Mouse (Mus musculus): ENCODE measurements around the gene Smg6.

Gene Smg6

GRCm38 (mm10) chr11:75047736-75048407, 122.2 kb downstream of the Smg6 start:
- DNase-seq (ENCODE audit: low read depth, low spot score): no peak

DNA sequence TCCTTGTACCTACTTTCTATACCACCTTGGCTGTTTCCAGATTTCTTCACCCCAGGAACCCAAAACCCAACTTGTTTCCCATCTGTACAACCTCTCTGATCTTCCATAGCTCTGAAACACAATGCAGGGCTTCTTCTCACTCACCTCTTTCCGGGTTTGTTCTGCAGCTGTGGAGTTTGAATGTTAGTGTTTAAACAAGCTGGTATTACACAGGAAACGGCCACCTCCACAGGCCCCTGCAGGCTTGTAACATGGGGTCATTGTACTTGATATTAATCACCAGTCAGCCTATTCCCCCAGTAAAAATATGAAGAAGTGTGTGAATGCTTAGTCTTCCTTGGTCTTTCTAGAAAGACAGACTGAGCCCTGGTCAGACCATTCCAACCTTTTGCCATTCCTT, 123.5 kb downstream of the Smg6 start:
- no peak for DNase-seq (ENCODE audit: low read depth, low spot score)

DNA sequence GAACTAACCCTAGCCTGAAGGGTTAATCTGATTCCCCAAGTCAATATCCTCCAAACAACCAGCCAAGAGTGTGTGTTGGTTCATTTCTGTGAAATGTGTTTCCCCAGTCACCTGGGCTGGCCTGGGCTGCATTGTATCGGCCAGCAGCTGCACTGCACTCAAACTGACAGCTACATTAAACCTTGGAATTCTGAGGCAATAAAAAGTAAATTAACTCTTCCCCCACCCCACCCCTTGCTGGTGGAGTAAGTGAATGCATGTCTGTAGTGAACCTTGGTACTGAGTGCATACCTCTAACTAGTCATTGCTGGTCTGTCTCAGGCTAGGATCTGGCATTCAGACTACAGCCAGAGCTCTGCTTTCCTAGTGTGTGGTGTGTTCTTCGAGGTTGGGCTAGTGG, 124.2 kb downstream of the Smg6 start:
- no peak for DNase-seq (ENCODE audit: low read depth, low spot score)

DNA sequence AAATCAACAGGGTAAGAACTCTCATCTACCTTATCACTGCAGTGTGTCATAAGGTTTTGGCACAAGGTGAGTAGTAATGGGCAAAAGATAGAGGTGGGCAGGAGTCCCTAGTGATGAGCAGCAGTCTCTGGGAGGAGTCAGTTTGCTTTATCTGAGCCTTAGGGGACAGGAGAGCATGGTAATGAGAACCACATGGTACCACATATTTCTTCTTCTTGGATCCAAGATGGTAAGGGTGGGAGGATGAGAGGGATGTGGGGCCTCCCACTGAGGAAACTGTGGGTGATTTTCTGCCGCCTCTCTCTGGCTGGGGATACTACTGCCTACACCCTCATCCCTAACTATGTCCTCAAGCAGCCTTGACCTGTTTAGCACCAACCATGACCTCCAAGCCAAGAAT, 125.6 kb downstream of the Smg6 start:
- DNase-seq (ENCODE audit: low read depth, low spot score): no peak

GRCm38 (mm10) chr11:75051712-75052550, 126.3 kb downstream of the Smg6 start:
- DNase-seq (ENCODE audit: low read depth, low spot score): no peak

DNA sequence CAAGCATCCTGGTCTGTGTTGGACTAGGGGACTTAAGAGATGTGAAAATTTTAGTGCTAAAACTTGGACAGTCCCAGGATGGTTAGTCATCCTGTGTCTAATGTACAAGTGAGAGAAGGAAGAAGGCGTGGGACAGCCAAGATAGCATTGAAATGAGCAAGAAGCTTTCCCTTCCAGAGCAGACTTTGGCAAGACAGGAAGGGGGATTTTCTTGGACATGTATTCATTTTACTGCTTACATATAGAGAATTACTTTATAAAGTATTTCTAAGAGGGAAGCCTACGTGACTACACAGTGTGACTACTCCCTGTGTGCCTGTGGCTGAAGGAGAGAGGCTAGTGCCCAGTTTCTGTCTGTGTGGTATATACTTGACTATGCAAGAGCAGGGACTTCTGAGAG, 127.4 kb downstream of the Smg6 start:
- DNase-seq (ENCODE audit: low read depth, low spot score): peak; percentile 26

DNA sequence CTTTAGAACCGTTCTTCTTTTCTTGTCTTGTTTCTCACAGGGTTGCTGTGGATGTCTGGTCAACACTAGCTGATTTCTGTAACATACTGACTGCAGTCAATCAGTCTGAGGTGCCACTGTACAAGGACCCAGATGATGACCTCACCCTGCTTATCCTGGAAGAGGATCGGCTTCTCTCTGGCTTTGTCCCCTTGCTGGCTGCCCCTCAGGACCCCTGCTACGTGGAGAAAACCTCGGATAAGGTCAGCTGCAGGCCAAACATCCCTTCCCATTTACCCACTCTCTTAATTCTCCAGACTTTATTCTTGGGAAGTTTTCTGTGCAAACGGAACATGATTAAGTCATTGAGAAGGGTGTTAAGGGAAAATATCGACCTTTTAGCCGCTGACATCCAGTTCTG, 128.1 kb downstream of the Smg6 start:
- no peak for DNase-seq (ENCODE audit: low read depth, low spot score)

GRCm38 (mm10) chr11:75054184-75054877, 128.7 kb downstream of the Smg6 start:
- peak; percentile 63 for DNase-seq (ENCODE audit: low read depth, low spot score)

GRCm38 (mm10) chr11:75054878-75055214, 129.2 kb downstream of the Smg6 start:
- no peak for DNase-seq (ENCODE audit: low read depth, low spot score)

- no peak for DNase-seq (ENCODE audit: low read depth, low spot score)
Observed at GRCm38 (mm10) chr11:75062650-75063049, 137.0 kb downstream of the Smg6 start.

GRCm38 (mm10) chr11:75064266-75064665, 138.6 kb downstream of the Smg6 start:
- no peak for DNase-seq (ENCODE audit: low read depth, low spot score)

DNA sequence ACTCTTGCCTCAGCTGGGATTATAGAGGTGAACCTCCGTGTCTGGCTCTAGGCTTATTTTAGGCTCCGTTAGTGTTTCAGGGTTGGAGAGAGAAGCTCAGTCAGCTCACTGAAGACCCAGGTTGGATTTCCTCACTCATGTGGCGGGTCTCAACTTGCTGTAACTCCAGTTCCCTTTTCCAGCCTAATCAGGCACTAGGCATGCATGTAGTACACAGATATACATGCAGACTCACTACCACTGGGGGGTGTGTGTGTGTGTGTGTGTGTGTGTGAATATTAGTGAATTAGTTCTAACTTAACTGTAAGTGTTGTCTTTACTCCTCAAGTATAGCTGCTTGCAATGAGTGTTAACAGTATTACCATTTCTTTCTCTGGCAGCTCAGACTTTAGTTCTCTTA, 145.7 kb downstream of the Smg6 start:
- DNase-seq (ENCODE audit: low read depth, low spot score): no peak

GRCm38 (mm10) chr11:75072932-75073625, 147.5 kb downstream of the Smg6 start:
- no peak for DNase-seq (ENCODE audit: low read depth, low spot score)

DNA sequence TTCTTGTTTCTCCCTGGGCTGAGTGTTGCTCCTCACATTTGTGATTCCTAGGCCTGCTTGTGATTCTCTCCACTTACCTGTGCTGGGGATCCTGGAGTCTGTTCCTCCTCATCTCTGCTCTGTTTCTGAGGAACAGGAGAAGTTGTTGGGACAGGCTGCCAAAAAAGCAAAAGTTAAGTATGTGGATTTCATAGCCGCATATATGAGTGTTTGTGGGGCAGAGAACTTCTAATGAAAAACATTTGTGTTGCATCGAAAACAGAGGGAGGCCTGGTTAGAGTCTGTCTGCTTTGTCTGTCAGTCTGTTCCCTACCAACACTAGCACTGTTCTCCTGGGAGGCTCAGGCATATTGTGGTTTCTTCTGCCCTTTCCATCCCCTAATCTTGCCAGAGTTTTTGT, 148.1 kb downstream of the Smg6 start:
- DNase-seq (ENCODE audit: low read depth, low spot score): no peak

DNA sequence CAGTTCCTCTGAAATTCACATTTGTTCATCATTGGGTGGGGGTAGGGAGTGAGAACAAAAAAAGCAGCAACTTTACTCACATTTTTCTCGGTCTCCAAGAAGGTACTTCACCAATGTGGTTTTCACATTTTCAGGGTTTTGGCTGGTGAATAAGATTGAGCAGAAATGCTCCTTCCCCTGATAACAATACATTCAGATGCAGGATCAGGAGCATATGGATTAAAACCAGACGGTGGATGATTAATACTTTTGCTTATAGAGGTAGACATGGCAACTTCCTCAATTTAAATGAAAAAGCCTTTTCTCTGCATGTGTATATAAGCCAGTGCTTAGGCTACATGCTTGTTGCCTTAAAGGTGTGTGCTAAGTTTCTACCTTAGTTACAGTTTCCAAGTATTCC, 148.9 kb downstream of the Smg6 start:
- no peak for DNase-seq (ENCODE audit: low read depth, low spot score)

DNA sequence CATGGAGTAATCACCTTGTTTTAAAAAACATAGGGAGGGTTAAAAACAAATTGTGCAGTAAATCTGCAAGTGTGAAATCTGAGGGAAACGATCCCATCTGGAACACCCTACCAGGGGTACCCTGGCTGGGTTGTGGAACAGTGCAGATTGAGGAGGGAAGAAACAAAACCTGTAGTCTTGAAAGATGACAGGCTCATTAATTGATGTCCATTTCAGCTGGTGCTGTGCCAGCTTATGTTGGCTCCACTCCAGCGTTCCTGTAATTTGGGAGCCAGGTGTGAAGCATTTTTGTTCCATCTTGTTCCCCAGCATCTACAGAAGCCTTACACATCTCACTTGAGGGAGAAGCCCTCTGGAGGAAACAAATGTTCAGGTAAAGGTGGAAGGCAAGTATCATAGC, 153.0 kb downstream of the Smg6 start:
- DNase-seq (ENCODE audit: low read depth, low spot score): no peak

GRCm38 (mm10) chr11:75083031-75083430, 157.4 kb downstream of the Smg6 start:
- no peak for DNase-seq (ENCODE audit: low read depth, low spot score)

- DNase-seq (ENCODE audit: low read depth, low spot score): no peak
Observed at GRCm38 (mm10) chr11:75092159-75092558, 166.5 kb downstream of the Smg6 start.

DNA sequence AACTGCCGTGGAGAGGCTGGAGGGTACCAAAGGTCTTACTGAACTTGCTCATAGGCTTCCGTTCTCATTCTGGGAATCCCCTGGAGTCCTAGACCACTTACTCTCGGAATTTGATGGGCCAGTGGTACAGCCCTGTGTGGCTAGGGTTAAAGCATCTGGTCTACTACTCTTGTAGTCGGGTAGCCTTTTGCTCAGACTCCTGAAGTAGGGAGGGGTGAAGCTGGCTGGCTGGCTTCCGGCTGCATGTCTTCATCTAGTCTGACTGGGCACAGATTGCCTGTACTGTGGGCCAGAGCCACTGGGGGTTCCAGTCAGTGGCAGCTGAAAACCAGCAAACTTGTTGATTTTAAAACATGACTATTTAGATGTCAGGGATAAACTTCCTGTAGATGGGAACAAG, 167.0 kb downstream of the Smg6 start:
- DNase-seq (ENCODE audit: low read depth, low spot score): no peak

DNA sequence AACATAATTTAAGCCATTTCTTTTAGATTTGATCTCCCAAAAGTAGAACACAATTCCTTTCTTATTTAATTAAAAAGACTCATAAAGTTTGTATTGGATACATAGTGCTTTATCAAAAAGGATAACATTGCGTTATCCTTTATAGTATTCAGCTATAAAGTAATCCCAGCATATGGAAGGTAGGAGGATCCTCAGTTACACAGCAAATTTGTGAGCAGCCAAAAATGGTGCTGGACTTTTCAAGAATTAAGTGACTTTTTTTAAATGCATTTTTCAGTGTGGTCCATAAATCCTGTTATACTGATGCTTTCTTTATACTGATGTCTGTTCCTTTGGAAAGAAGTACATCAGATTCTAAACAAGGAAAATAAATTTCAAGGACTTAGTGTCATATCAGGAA, 169.1 kb downstream of the Smg6 start:
- DNase-seq (ENCODE audit: low read depth, low spot score): peak; percentile 51

GRCm38 (mm10) chr11:75102763-75103339, 177.2 kb downstream of the Smg6 start:
- no peak for DNase-seq (ENCODE audit: low read depth, low spot score)

GRCm38 (mm10) chr11:75106614-75107013, 181.0 kb downstream of the Smg6 start:
- DNase-seq (ENCODE audit: low read depth, low spot score): no peak
